Mouse (Mus musculus): ENCODE measurements at regions not wholly inside any gene's neighbourhood (a gene's known extent, or its start where the extent isn't known, plus 50 kb on each side); places are given as distances from the start of the nearest gene placed in this dataset.

DNA sequence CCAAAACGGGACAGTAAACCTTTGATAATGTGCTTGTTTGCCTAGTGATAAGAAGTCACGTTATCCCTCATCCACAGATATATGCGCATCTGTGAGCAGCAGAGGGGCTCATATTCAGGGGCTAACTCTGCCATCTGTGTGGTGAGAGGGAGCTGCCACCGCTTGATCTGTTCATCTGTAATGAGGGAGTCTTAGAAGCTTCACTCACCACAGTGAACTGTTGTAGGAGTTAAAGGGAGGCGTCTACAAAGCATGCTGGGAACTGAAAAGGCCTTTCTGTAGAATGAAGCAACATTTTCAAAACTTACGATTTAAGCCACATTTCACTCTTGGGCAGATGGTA lies 324.1 kb upstream of the 1700056E22Rik start:
- ATAC-seq, result no peak

GRCm38 (mm10) chr1:184357474-184358225 lies 323.5 kb upstream of the 1700056E22Rik start:
- ATAC-seq, result no peak

- no peak for ATAC-seq
Measured at GRCm38 (mm10) chr1:184353832-184354449, 319.8 kb upstream of the 1700056E22Rik start.

DNA sequence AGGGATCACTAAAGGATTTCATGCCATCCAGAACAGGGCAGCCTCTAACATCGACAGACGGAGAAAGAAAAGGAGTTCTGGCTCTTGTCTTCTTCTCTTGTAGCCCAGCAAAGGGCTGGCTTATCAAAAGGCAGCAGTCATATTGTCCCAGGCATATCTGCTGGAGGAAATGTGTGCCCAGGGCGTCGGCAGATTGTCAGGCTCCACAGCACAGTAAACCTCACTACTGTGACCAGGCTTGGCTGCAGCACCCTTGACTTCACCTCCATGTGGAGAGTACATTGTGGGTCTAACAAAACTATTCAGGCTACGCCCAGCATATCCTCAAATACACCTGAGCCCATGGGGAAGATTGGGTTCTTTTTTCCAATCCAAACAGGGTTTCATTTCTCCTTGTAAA lies 317.7 kb upstream of the 1700056E22Rik start:
- ATAC-seq, result no peak

- ATAC-seq, result no peak
Measured at GRCm38 (mm10) chr1:184344829-184345228, 310.7 kb upstream of the 1700056E22Rik start.

DNA sequence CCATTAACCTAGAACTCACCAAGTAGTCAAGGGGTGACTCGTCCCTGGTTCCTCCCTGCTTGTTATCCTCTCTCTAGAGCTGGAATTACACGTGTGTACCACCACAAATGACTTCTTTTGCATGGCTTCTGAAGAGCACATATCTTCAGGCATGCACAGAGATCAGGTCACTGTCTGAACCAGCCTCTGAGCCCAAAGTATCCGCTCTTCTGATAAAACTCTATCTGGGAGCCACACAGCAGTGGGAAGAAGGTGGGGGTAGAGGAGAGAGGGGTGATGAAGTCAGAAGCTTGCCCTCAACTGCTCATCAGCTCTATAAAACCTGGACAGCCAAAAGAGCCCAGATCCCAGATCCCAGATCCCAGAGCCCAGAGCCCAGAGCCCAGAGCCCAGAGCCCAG lies 301.9 kb upstream of the 1700056E22Rik start:
- no peak for ATAC-seq

GRCm38 (mm10) chr1:184335281-184335680 lies 301.2 kb upstream of the 1700056E22Rik start:
- no peak for ATAC-seq

DNA sequence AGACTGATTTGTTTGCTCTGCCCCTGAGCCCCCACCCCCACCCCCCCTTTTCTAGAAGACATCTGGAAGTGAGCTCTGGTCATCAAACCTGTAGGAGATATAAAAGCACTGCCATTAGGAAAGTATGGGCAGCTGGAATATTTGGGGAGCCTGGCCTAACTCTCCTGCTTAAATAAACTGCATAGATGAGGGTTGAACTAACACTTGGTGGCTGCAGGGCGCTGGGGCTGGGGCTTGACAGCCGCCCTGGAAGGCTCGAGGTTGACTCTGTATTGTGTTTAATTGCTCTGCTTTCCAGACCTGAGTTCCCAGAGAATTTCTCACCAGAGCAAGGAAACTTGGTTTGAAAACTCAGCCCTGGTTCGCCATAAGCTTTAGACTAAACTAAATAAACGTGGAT lies 300.7 kb upstream of the 1700056E22Rik start:
- ATAC-seq, result no peak

GRCm38 (mm10) chr1:184333086-184333485 lies 299.0 kb upstream of the 1700056E22Rik start:
- ATAC-seq, result no peak

- ATAC-seq, result no peak
Measured at GRCm38 (mm10) chr1:184330516-184331350, 296.6 kb upstream of the 1700056E22Rik start.

GRCm38 (mm10) chr1:184326191-184326590 lies 292.1 kb upstream of the 1700056E22Rik start:
- no peak for ATAC-seq

DNA sequence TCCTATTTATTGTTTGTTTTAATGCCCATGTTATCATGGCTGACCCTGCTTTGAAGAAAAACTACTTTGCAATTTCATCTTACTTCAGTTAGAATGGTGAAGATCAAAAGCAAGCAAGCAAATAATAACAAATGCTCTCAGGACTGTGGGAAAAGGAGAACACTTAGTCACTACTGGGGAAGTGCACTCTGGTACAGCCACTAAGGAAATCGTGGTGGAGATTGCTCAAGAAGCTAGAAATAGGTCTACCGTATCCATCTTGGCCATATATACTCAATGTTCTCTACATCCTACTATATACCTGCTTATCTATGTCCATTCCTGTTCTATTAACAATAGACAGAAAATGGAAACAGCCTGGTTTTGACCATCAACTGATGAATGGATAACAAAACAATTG lies 290.1 kb upstream of the 1700056E22Rik start:
- no peak for ATAC-seq

GRCm38 (mm10) chr1:184320521-184321177 lies 286.5 kb upstream of the 1700056E22Rik start:
- ATAC-seq, result no peak

DNA sequence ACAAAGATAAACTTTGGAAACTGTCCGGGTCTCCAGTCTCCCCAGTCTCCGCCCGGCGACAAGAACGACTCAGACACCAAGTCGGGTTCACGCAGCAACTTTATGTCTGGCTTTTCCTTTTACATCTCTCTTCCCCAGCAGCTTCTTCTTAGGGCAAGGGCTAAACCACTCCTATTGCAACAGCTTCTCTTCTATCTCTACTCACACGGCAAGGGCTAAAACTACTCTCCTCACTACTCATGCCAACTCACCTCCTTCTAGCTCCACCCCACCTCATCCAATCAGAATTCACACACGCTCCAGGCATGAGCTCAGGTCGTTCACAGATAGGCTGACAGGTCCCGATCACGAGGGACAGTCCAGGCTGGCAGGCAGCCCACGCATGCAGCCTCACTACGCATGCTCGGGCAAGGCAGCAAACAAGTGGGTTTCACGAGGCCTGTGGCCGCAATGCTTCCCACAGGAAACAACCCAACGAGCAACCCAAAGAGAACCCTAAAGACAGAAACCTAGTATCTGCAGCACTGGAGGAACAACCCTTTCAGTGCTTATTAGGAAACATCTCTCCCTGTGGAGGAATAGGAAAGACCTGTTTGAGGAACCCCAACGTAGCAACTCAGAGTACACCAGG lies 276.2 kb upstream of the 1700056E22Rik start:
- ATAC-seq, result no peak

DNA sequence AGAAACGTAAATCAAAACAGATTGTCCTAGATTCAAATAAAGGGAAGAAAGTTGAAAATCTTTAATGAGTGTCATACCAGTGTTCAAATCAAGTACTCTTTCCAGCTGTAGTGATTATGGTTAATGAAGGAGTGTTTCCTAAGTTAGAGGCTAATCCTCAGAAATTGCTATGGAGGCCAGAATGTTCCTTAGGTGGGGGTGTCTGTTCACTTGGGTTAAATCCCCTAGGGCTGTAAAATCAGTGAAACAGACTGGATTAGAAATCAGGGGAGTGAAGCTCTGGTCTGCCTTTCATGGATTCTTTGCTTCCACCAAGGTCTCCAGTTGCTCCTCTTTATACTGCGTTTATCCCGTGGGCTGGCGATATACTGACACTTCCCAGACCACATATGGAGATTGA lies 270.7 kb upstream of the 1700056E22Rik start:
- ATAC-seq, result no peak

DNA sequence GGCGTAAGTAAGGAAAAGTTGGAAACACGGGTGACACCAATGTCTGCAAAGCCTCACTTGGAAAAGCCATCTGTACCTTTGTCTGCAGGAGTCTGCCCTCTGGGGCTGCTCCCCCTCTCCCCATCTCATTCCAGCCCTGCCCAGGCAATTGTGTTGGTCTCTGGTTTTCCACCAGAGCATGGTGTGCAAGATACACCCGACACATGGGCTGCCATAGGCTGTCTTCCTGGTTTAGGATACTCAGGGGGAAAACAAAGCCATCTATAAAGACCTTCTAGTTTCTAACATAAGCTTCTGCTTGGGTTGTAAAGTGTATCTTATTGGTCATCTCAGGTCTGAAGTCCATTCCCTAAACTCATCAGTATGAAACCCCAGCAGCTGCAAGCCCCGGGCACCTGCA lies 270.1 kb upstream of the 1700056E22Rik start:
- no peak for ATAC-seq

GRCm38 (mm10) chr1:184298701-184299100 lies 264.6 kb upstream of the 1700056E22Rik start:
- ATAC-seq, result no peak

DNA sequence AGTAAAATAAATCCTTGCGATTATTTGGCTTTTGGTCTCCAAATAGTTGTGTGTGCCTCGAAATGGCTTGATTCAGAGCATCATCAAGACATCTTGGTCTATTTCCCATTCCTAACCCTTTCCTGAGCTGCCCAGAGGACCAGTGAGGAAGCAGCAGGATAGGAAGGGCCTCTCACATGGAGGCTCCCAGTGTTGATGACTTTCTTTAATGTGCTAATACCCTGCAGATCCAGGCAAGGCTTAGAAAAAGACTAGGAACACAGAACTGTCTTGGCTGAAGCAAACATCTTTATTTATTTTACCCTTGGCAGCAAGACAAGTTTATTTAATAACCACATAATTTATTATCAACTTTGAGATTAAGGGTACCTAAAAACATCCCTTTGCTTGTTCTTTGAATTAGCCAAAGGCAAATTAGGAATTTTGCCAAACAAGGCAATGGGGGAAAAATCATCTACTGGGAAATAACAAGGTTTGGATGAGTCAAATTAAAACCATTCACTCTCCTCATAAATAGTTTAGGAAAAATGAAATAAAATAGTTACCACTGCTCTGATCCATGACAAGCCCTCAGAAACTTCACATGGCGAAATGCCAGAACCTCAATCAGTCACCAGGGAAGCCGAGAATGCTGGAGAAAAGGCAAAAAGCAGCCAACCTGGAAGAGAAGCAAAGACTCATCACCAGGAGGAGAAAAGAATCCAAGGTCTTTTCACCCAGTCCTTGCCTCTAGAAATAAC lies 263.1 kb upstream of the 1700056E22Rik start:
- no peak for ATAC-seq

DNA sequence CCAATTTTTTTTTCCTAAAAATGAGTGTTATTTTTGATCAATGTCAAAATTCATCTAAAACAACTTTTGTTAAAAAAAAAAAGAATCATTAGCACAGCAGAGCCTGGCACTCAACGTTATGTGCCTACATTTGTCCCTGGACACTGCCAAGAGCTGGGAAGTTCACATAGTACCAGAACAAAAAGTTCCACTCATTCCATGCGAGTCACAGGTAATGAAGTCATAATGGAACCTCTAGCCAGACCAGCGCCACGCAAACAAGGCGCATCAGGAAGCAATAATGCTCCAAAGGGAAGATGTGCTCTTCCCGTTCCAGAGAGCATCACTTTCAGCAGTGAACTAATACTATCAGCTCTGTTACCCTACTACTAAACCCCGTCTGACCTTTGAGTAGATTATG lies 257.0 kb upstream of the 1700056E22Rik start:
- ATAC-seq, result no peak

- ATAC-seq, result no peak
Measured at GRCm38 (mm10) chr1:184289733-184290416, 255.8 kb upstream of the 1700056E22Rik start.

GRCm38 (mm10) chr1:184281768-184282167 lies 247.7 kb upstream of the 1700056E22Rik start:
- ATAC-seq, result no peak
